Mouse (Mus musculus) heart, adult 11 months (tissue): Measurements from ENCODE around the gene Timm10.

ENCODE experiments used
- DNase-seq: peaks from one replicate; pipeline ENCODE4 v3.0.0; 2022

The Timm10 gene

DNA sequence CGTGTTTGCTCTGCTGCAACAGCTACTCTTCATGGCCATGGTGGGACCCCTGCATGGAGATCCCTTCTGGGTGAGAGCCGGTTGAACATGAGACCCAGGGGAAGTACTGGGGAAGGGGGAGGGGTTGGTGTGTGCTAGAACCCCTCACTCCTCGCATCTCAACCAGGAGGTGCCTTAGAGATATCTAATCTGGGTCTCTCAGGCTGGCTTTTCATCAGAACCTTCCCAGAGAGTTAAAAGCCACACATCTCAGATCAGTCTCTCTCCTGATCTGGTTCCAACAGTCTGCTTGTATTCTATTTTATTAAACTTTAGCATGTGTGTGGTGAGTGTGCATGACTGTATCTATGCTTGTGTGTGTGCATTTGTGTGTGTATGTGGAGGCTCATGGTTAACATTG lies 34.6 kb downstream of the Timm10 start:
- no peak for DNase-seq

GRCm38 (mm10) chr2:84862231-84862630 lies 35.4 kb downstream of the Timm10 start:
- DNase-seq: no peak

DNA sequence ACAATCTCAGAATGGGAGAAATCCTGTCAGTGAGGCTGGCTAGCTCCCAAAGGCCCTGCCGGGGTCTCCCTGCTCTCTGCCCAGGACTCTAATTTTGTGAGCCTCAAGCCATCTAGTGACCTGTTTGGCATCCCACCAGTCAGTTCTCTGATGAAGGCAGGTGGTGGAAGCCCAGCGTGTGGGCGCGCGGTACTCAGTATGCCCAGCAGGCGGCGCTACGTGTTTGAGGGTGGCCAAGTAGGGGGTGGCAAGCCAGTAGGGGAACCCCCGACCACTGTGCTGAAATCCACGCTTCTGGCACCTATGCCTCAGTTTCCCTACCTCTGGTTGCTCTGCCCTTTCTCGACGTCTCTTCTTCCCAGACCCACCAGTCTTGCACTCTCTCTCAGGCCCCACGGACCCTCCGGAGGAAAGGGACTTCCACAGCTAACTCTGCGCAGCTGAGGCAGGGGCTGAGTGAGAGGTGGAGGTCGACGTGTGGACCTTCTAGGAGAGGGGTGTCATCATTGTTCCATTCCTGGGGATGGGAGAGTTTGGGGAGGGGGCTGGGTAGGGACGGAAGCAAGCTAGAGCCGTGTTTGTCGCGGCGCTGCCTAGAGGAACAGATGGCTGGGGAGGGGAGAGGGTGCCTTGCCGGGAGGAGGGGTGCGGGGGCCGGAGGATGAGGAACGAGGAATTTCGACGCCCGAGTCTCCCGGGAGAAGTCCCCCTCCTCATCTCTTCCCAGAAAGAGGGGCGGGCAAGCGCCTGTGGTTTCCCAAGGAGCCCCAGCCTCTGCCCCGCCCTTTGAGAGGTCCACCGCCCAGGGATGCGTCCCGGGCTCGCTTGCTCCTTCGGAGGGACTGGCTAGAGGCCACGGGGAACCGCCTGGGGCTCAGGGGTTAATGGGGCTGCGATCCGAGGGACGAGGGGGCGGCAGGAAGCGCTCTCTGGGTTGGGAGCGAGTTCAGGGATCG lies 39.1 kb downstream of the Timm10 start:
- DNase-seq: peak; percentile 96

DNA sequence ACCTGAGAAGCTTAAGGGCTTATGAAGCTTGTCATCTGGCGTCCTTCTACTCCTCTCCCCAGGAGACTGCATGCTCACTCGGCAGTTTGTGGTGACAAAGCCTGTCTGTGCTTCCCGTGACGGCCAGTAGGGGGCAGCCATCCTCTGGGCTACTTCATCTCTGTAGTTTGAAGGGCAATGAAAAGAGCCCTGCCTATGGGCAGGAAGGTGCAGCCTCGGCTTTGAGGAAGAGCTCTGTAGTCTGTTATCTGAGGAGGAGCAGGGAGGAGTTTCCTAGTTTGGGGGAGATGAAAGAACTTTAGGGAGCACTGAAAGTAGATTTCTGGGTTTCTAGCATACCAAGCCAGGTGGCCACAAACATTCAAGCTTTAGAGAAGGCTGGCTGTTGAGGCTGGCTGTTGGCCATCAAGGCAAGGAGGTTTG lies 41.7 kb downstream of the Timm10 start:
- DNase-seq: peak; percentile 93

DNA sequence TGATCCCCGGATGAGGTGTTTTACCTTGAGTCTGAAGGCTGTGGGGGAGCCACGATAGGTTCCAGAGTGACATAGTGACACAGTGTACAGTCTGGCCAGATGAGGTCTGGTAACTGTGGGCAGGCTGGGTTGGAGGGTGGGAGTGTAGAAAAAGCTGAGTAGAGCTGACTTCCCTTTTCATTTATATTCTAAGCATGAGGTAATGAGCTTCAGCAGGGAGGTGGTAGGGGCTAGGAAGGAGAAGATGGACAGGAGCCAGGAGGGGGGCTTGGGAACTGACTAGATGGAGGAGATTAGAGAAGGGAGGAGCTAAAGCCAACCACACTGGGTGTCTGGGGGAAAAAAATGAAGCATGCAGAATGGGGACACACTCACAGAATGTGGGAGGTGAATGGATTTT lies 42.2 kb downstream of the Timm10 start:
- no peak for DNase-seq

GRCm38 (mm10) chr2:84870623-84871160 lies 43.9 kb downstream of the Timm10 start:
- DNase-seq: no peak

DNA sequence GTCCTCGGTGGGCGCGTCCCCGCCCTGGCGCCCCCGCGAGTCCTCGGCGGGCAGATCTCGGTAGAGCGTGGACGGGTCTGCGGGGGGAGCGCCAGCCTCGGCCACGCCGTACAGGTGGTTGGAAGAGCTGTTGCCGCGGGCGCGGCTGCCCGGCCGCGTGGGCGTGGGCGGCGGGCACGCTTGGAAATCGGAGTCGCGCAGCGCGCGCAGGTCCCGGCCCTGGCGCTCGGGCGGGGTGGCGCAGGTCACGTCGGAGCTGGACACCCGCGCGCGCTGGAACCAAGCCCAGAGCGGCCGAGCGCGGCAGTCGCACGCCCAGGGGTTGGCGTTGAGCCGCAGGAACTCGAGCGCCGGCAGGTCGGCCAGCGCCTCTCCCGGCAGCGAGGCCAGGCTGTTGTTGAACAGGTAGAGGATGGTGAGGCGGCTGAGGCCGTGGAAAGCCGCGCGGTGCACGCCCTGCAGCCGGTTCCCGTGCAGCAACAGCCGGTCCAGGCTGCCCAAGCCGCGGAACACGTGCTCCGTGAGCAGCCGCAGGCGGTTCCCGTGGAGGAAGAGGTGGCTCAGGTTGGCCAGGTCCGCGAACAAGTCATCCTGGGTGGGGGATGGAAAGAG lies 45.4 kb downstream of the Timm10 start:
- DNase-seq: peak; percentile 97

GRCm38 (mm10) chr2:84875842-84876241 lies 49.0 kb downstream of the Timm10 start:
- DNase-seq: no peak
